Mouse (Mus musculus): ENCODE results near the gene Kbtbd4. TPM values are rescaled to one million over a fixed set of nuclear protein-coding genes. Genes with fewer than 3 reads are reported as not detected.

The Kbtbd4 gene
- total and polyA plus RNA-seq, 3 experiments: 19.5 to 21.7 (median 20.5) TPM

DNA sequence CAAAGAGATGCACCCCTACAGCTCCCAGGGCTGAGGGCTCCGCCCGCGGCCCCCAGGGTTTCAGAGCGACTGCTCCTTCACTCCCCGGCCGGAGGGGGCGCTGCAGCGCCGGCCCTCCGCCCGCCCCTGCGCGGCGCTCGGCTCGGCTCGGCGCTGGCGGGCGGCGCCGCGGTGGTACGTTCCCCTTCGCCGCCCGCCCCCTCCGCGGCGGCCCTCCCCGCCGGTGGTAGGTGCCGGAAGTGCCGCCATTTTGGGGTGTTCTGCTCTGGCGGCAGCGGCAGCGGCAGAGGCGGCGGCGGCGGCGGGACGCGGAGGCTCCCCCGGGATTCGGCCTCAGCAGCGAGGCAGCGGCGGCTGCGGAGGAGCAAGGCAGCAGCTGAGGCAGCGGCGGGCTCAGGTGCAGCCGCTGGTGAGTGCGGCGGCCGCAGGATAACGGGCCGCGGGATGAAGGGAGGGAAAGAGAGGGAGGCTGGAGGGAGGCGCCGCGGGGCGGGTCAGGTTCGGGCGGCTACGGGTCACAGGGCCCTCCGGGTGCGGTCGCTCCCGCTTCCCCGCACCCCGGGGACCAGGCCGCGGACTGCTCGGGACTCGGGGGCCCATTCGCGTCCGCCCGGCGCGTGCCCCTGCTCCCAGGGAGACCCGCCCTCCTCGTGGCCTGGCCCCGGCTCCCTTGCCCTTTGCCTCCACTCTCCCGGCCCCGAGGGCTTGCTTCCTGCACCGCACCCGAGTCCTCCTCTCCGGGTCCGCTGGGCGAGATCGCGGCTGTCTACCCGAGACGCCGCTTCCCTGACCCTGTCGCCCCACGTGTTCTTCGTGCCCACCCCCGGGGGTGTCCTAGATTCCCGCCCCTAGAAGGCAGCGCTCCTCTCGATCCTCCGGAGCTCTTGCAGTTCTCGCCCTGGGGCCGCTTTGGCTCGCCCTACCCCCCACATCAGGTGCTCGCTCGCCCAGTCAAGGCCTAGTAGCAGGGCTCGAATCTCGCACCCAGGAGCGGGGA lies 36.0 kb downstream of the Kbtbd4 start, which contains the start of gene Celf1:
Gene Celf1 (plus strand): TSS at position 150 of the 997 bp plus-strand sequence.
- Histone ChIP-seq H3K27me3 (replicated peaks) (no peaks in the 10 kb centered on the region), H3K79me2 (replicated peaks; ENCODE audit: control insufficient read depth, extremely low read depth, insufficient read depth, poor library complexity, severe bottlenecking) (peaks cover 51% of the 10 kb centered on the region), H3K9ac (ENCODE audit: insufficient read depth, low read depth) (peak within 1 kb of the TSS; percentile 95), H3K36me3 (replicated peaks in 1 of 2; ENCODE audit: control insufficient read depth in 1 of 2, insufficient read depth in 1 of 2, low read length in 1 of 2) (peaks cover 3 to 11% of the 10 kb centered on the region in 2 experiments), H3K27ac (ENCODE audit: insufficient read depth, low read depth) (peak within 1 kb of the TSS; percentile 90), H3K4me3 (replicated peaks in 1 of 3; ENCODE audit: low read depth in 2 of 3, low read length in 2 of 3, poor library complexity in 1 of 3) (peak within 1 kb of the TSS; percentile 80 to 99 (median 82)), H3K9me3 (replicated peaks; ENCODE audit: low read length) (no peaks in the 10 kb centered on the region), H3K4me1 (ENCODE audit: control insufficient read depth in 1 of 2, insufficient read depth in 2 of 2) (peaks cover 6 to 43% of the 10 kb centered on the region in 2 experiments), H3K4me2 (ENCODE audit: insufficient read depth, low read depth, poor library complexity, severe bottlenecking) (peak within 1 kb of the TSS; percentile 80)
- DNase-seq (ENCODE audit: extremely low read depth): peak; percentile 77
- dilution Hi-C loops (cut with MboI; ENCODE audit: extremely low pct_ligation_motif_present, extremely low pct_unique_long_range_greater_than_20kb, low sequenced_read_pairs): no loop called here
- in situ Hi-C loops (cut with MboI; ENCODE audit: low pct_ligation_motif_present, low pct_unique_long_range_greater_than_20kb, low sequenced_read_pairs): no loop called here
- TF ChIP-seq SMC3 (IDR thresholded peaks at IDR 0.05; ENCODE audit: low read depth, low read length) (no peak), RCOR1 (conservative IDR thresholded peaks at IDR 0.05; ENCODE audit: low read depth, low read length) (no peak), MXI1 (IDR thresholded peaks at IDR 0.05; ENCODE audit: low read depth, low read length) (peak; percentile 94; the same call in 1 of the 2 replicates), JUND (conservative IDR thresholded peaks at IDR 0.05; ENCODE audit: low read depth, low read length) (no peak), ZNF384 (IDR thresholded peaks at IDR 0.05; ENCODE audit: low read depth, low read length) (no peak), USF2 (conservative IDR thresholded peaks at IDR 0.05; ENCODE audit: low read depth, low read length) (no peak; the same call in 1 of the 2 replicates), MEF2A (IDR thresholded peaks at IDR 0.05; ENCODE audit: borderline replicate concordance, low read depth, low read length) (no peak; the same call in 1 of the 2 replicates), BHLHE40 (IDR thresholded peaks at IDR 0.05; ENCODE audit: low read depth, low read length) (no peak), MAZ (IDR thresholded peaks at IDR 0.05; ENCODE audit: low read depth, low read length) (peak; percentile 22; the same call in 1 of the 2 replicates), GABPA (IDR thresholded peaks at IDR 0.05; ENCODE audit: insufficient replicate concordance, low read depth, low read length) (no peak), RAD21 (IDR thresholded peaks at IDR 0.05; ENCODE audit: low read depth, low read length) (peak; percentile 13), ZKSCAN1 (IDR thresholded peaks at IDR 0.05; ENCODE audit: borderline replicate concordance, low read depth, low read length) (no peak), IRF4 (IDR thresholded peaks at IDR 0.05; ENCODE audit: low read depth, low read length) (peak; percentile 7; the same call in 1 of the 2 replicates), HCFC1 (IDR thresholded peaks at IDR 0.05; ENCODE audit: low read depth, low read length) (peak; percentile 57; the same call in 1 of the 2 replicates), UBTF (IDR thresholded peaks at IDR 0.05; ENCODE audit: low read depth, low read length) (peak; percentile 86), NRF1 (IDR thresholded peaks at IDR 0.05; ENCODE audit: low read depth, low read length) (peak; percentile 74), ELF1 (IDR thresholded peaks at IDR 0.05; ENCODE audit: low read depth, low read length) (peak; percentile 72), POLR2AphosphoS2 (IDR thresholded peaks at IDR 0.05; ENCODE audit: low read depth, low read length) (no peak), JUN (IDR thresholded peaks at IDR 0.05; ENCODE audit: insufficient read depth, low read depth, low read length) (no peak), CHD2 (IDR thresholded peaks at IDR 0.05; ENCODE audit: low read length) (peak; percentile 69), CHD1 (IDR thresholded peaks at IDR 0.05; ENCODE audit: low read depth, low read length) (no peak; the same call in 1 of the 2 replicates), E2F4 (IDR thresholded peaks at IDR 0.05; ENCODE audit: insufficient replicate concordance, low read depth, low read length) (no peak), POLR2A (IDR thresholded peaks at IDR 0.05; ENCODE audit: low read depth, low read length) (peak; percentile 66; the same call in 1 of the 2 replicates), EP300 (IDR thresholded peaks at IDR 0.05; ENCODE audit: low read length) (no peak), MAFK (IDR thresholded peaks at IDR 0.05; ENCODE audit: insufficient replicate concordance, low read length) (no peak), TBP (conservative IDR thresholded peaks at IDR 0.05; ENCODE audit: low read depth, low read length) (no peak), NELFE (IDR thresholded peaks at IDR 0.05; ENCODE audit: low read depth, low read length) (peak; percentile 63), TCF12 (IDR thresholded peaks at IDR 0.05; ENCODE audit: low read depth, low read length) (peak; percentile 56; the same call in 1 of the 2 replicates), KAT2A (IDR thresholded peaks at IDR 0.05; ENCODE audit: insufficient replicate concordance, low read length) (no peak), MYC (IDR thresholded peaks at IDR 0.05; ENCODE audit: low read depth, low read length) (peak; percentile 82; the same call in 1 of the 2 replicates), USF1 (IDR thresholded peaks at IDR 0.05; ENCODE audit: low read depth, low read length) (peak; percentile 34), ZC3H11A (IDR thresholded peaks at IDR 0.05; ENCODE audit: low read depth, low read length) (no peak), PAX5 (IDR thresholded peaks at IDR 0.05; ENCODE audit: low read length) (no peak), ETS1 (conservative IDR thresholded peaks at IDR 0.05; ENCODE audit: low read depth, low read length) (no peak), MAX (IDR thresholded peaks at IDR 0.05; ENCODE audit: low read length) (peak; percentile 66), SIN3A (IDR thresholded peaks at IDR 0.05; ENCODE audit: low read length) (peak; percentile 68), CTCF (conservative IDR thresholded peaks at IDR 0.05 in 1 of 2, IDR thresholded peaks at IDR 0.05 in 1 of 2; ENCODE audit: low read depth in 2 of 2, low read length in 2 of 2) (peak in 1 of 2 experiments; percentile 75; a peak in 2 of 4 replicates)

All from CH12.LX (cell line).